Mouse (Mus musculus) ZHBTc4 (cell line): ENCODE results near the gene Gm44511.
"Not testable (repeated sequence)": the region's sequence is repeated elsewhere in the genome, so short reads cannot be mapped to it uniquely, and the experiment has no call there.

Experiments used
- DNase-seq: peaks from one replicate; pipeline ENCODE4 v3.0.0-alpha.2; 2011; ENCODE audit warnings: low read depth, low spot score

Gm44511 gene

DNA sequence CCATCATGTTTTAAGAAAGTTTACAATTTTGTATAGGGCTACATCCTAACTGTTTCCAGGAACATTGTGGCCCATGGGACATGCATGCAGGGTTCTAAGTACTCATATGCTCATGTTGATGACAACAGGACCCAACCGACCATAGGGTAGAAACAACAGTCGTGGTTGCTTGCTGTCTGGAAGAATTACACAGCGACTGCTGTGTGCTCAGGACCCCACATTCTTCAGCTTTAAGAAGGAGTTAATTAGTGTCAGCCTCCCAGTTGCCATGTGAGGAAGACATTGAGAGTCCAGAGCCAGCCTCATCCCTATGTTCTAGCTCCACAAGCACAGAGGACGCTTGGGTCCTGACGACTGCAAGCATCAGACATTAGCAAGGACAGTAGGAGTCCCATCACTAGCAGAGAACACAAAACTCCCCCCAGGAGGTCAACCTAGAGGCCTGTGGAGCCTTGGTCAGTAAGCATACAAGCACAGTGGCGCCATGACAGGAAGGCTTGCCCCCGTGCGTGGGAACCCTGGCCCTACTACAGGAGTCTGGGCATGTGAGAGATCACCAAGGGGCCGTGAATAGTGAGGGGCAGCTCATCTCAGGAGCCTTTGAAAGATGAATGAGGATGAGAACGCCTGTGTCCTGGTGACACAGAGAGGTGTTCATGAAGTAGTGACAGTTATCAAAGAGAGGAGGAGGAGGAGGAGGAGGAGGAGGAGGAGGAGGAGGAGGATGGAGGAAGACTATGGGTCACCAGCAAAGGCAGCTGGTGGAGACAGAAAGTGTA is 63.0 kb downstream of the Gm44511 start:
- not testable (repeated sequence) for DNase-seq

- no peak for DNase-seq
Measured at GRCm38 (mm10) chr6:128761144-128761540, 65.0 kb downstream of the Gm44511 start.

DNA sequence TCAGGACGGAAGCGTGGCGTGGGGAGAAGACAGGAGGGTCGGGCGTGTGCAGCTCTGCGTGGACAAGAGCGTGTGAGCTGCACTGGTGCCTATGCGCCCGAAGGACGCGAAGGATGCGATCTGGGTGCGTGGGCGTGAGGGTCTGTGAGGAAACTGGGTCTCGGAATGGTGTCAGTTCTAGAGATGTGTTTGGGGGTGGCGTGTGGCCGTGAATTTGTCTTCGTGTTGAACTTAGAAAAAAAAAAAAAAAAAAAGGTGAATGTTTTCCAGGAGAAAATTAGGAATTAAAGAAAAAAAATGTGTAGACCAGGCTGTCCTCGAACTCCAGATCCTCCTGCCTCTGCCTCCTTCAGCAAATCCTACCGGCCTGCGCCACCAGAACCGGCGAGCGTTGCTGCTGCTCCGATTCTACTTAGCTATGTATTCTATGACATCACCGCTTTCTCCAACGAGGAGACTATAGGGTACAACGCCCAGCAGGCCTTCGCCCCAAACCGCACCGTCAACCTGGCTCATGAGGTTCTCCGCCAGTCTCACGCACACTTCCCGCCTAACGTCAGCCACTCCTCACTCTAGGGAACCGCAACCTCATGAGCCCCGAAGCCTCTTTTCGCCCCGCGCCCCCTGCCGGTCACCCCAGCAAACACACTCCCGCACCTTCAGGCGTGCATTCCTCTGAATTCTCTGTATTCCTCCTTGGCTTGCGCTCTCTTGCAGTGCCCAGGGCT is 65.5 kb downstream of the Gm44511 start:
- peak; percentile 90 for DNase-seq

GRCm38 (mm10) chr6:128760016-128760415 is 66.1 kb downstream of the Gm44511 start:
- DNase-seq = peak; percentile 94

DNA sequence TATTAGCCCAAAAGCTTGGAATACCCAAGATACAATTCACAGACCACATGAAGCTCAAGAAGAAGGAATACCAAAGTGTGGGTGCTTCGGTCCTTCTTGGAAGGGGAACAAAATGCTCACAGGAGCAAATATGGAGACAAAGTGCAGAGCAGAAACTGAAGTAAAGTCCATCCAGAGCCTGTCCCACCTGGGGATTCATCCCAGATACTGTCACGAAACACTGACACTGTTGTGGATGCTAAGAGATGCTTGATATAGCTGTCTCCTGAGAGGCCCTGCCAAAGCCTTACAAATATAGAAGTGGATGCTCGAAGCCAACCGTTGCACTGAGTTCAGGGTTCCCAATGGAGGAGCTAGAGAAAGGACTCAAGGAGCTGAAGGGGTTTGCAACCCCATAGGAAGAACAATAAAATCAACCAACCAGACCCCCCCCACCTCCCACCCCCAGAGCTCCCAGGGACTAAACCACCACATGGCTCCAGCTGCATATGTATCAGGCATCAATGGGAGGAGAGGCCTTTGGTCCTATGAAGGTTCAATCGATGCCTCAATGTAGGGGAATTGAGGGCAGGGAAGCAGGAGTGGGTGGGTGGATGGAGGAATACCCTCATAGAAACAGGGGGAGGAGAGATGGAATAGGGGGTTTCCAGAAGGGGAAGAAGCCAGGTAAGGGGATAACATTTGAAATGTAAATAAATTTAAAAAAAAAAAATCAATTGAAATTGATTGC is 66.7 kb downstream of the Gm44511 start:
- DNase-seq = no peak

- not testable (repeated sequence) for DNase-seq
Measured at GRCm38 (mm10) chr6:128755402-128755763, 70.7 kb downstream of the Gm44511 start.

DNA sequence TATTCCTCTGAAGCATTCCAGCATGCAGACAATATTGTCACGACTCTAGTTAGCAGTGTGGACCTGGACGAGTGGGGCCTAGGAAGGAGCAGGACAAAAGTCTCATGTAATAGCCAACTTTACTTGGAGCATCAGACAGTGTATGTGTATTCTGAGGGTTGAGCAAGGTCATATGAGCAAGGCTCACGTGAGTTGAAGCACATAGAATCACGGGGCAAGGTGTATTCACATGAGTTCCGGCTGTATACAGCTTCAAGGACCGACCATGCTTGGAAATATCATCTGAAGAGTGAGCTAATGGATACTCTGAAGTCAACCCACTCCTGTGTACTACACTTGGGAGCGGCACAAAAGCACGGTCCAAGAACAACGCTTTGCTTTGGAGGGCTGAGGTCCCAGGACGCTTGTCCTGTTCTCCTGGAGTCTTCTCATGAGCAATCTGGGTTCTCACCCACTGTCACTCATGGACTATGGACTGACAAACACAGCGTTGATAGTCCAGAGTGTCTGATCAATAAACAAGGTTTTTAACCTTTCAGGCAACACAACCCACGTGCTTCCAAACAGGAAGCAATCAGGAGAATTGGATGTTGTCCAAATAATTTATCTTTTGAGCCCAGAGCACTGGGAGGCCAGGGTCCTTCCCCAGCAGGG is 71.2 kb downstream of the Gm44511 start:
- DNase-seq = not testable (repeated sequence)

GRCm38 (mm10) chr6:128754265-128754664 is 71.8 kb downstream of the Gm44511 start:
- not testable (repeated sequence) for DNase-seq

- peak; percentile 88 for DNase-seq
Measured at GRCm38 (mm10) chr6:128753610-128754224, 72.4 kb downstream of the Gm44511 start.

DNA sequence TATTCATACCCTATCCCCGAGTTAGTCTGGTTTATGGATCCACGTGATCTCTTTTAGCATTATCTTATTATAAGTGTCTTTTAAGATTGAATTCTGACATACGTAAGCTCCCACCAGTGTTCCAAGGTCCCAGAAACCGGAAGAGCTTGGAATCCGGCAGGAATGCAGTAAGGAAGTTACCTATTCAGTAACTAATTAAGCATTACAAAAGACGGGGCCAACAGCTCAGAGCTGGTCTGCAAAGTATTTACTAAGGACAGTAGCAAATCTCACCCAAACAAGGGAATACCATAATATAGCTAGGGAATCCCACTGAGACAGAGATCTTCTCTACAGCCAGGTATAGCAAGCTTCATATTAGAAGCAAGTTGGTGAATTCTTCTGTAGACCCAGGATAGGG is 79.1 kb downstream of the Gm44511 start:
- peak; percentile 84 for DNase-seq

GRCm38 (mm10) chr6:128737445-128737844 is 88.7 kb downstream of the Gm44511 start:
- no peak for DNase-seq

DNA sequence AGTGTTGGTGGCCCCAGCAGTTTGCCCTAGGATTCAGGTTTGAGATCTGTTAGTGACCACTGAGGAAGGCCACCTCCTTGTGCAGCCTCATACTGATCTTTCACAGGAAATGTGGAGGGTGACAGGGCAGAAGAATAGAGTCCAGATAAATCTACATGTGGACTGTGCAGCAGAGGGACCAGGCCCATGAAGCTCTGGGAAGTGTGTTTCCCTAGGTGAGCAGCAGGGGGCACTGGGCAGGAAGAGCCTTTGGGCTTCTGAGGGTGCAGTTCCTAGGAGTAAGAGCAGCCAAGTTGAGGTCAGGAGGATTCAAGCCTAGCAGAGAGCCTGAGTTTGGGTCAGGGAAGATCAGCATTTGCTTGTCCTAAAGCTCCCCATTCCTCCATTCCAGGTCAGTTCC is 90.0 kb downstream of the Gm44511 start:
- DNase-seq = peak; percentile 16

DNA sequence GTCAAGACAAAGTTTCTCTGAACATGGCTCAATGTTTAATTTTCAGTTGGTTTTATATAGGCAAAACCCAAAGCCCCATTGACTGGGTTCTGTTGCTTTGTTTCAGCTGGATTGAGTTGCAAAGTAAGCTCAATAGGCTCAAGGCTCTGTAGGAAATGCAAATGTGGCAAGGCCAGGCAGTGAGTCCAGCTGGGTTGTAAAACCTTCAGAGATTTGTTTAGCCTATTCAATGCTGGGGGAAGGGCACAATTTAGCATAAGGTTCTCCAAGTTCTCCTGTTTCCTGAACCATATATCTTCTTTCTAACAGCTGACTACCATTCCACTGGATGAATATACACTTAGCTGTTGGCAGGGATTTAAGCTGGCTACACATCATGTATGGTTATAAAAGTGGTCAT is 91.2 kb downstream of the Gm44511 start:
- DNase-seq = peak; percentile 50

DNA sequence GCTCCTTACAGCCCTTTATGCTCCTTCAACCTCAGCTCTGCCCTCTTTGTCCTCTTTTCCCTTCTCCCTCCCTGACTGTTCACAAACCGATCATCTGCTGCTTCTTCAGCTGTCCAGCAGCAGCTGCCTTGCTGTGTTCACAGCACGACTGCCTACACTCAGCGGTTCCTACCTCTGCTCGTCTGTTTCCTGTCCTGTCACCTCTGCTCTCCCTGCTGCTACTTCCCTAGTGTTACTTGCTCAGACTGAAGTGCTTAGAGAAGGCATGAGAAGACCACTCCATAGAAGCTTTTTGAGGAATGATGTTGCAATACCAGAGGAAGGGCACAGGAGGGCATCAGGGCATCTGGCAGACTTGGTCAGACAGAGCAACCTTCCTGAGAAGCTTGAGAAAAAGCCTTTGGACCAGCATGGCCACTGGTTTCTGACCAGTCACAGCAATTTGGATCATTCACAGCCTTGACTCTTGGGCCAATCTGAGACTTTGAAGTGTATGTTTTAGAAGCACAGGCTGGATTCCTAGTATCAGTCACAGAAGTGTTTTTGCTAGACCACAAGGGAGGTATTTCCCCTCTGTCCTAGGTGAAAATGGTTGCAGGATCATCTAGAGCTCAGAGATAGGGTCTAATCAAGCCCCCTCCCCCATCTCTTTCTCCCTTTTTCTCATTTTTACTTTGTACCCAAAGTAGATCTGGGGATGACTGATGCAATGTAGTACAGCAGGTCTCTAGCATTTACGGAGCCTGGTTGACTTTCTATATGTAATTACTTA is 92.0 kb downstream of the Gm44511 start:
- DNase-seq = no peak

GRCm38 (mm10) chr6:128732032-128732431 is 94.1 kb downstream of the Gm44511 start:
- DNase-seq = no peak
